Mouse (Mus musculus): ENCODE results near the gene Tmem95.

DNA sequence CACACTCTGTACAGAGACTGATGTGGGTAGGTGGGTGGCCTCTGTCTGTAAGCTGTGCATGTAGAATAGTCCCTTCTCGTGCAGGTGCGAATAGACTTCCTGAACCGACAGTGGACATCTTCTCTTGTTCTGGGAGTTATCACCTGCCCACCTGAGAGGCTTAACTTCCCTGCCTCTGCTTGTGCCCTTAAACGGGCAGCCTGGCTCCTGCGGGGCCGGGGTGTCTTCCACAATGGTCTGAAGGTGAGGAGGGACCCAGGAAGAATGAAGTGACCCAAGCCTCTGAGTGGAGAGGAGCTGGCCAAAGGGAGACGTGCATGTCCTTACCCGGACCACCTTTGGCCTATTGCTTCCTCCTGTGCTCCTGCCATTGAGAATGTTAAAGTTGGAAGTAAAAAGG is 32.4 kb upstream of the Tmem95 start:
- TF ChIP-seq CTCF (IDR thresholded peaks at IDR 0.05; ENCODE audit: low read depth, low read length) (no peak), TAL1 (conservative IDR thresholded peaks at IDR 0.05; ENCODE audit: low read depth, low read length) (no peak)

Data from G1E (cell line).